Mouse (Mus musculus): ENCODE data around the gene Gm7173.

The Gm7173 gene

GRCm38 (mm10) chrX:79516977-79517645 is at the start of gene Gm7173:
Gm7173 (minus strand) TSS chrX:79517285.
- DNase-seq, result peak; percentile 67

GRCm38 (mm10) chrX:79517646-79518016 is 546 bp upstream of the Gm7173 start:
- DNase-seq, result no peak

GRCm38 (mm10) chrX:79316790-79317189 is 200.3 kb downstream of the Gm7173 start:
- DNase-seq, result no peak

Measured in retina, postnatal 1 day (tissue).